9 mouse cellular contexts compared by ENCODE assay signal in the genomic region with DNA sequence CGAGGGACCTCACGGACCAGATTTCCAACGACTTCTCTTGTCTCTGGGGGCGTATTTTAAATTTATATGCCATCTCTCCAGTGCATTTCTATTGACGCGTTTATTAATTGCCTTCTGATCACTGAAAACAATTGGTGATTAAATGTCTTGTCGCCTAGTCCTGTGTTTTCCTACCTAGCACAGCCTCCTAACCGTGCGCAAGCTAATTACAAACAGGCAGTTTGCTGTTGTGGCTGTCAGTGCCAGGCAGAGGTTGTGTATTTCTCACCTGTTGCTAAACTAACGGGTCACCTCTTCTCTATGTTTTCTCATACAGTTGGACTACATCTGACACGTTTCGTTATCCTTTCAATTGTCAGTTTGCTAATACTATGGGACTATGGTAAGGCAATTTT. TPM values are rescaled to one million over a fixed set of nuclear protein-coding genes. Genes with fewer than 3 reads are reported as not detected.
DNase-seq lines count a peak whose midpoint lies in the region; ATAC-seq and TF ChIP-seq lines count a peak whose summit lies in the region.
"Had no signal": no experiment of that assay in that cellular context is flagged by ENCODE, and none has a peak within 500 bp of the region (broad histone marks: within the 10 kb centered on the region; RNA-seq: fewer than 3 reads in every experiment).

No protein-coding gene starts in this region.

- DNase-seq in spleen, adult 2 months (ENCODE audit: low read depth in 1 of 2, low spot score in 2 of 2): no peak
- no peak for DNase-seq in spleen, adult 18-20 months
- DNase-seq in telencephalon, adult 2 months (ENCODE audit: low read depth, low spot score): peak; percentile 9
- no peak for DNase-seq in ovary, postnatal 36 days (ENCODE audit: low spot score)

- no peak for TF ChIP-seq POLR2A in spleen, adult 2 months (IDR thresholded peaks at IDR 0.05; ENCODE audit: low read depth, low read length)

- H3K9ac ChIP-seq in limb, embryonic 15.5 days: peak overlapping the region; percentile 14; the same call in 1 of the 2 replicates

- WGBS in spleen, adult 2 months: 16% methylated on average over 12 of the region's 12 CpGs
- 9% methylated on average over 12 of the region's 12 CpGs for WGBS in limb, embryonic 15.5 days

- no peak for TF ChIP-seq CTCF in spleen, adult 2 months (IDR thresholded peaks at IDR 0.05; ENCODE audit: extremely low read depth, insufficient read depth, insufficient read length, insufficient replicate concordance)

- H3K27ac ChIP-seq in spleen, adult 2 months (ENCODE audit: insufficient read depth, low read length): no peak overlapping the region
- H3K27ac ChIP-seq in limb, embryonic 15.5 days: no peak overlapping the region

- peaks cover 12% of the 10 kb centered on the region for H3K4me1 ChIP-seq in erythroblast, embryonic 14.5 days (ENCODE audit: control insufficient read depth)
- peaks cover 4% of the 10 kb centered on the region for H3K4me1 ChIP-seq in spleen, adult 2 months (ENCODE audit: control insufficient read depth, insufficient read depth, insufficient read length)
- 0 out of 2 replicates have a peak, but pooled peaks cover 4% of the 10 kb centered on the region for H3K4me1 ChIP-seq in limb, embryonic 15.5 days

- peak overlapping the region; percentile 66 for H3K4me2 ChIP-seq in limb, embryonic 15.5 days

- no peaks in the 10 kb centered on the region for H3K9me3 ChIP-seq in erythroblast, embryonic 14.5 days (ENCODE audit: control insufficient read depth, low read length)
- H3K9me3 ChIP-seq in limb, embryonic 15.5 days: no peaks in the 10 kb centered on the region

- no peaks in the 10 kb centered on the region for H3K36me3 ChIP-seq in erythroblast, embryonic 14.5 days (ENCODE audit: control insufficient read depth)
- no peaks in the 10 kb centered on the region for H3K36me3 ChIP-seq in spleen, adult 2 months (ENCODE audit: control insufficient read depth, insufficient read depth, low read length)
- H3K36me3 ChIP-seq in limb, embryonic 15.5 days: no peaks in the 10 kb centered on the region

- H3K27me3 ChIP-seq in erythroblast, embryonic 14.5 days (ENCODE audit: control insufficient read depth): peaks cover 28% of the 10 kb centered on the region
- H3K27me3 ChIP-seq in spleen, adult 2 months (ENCODE audit: control insufficient read depth, insufficient read depth, low read length): peaks cover 2% of the 10 kb centered on the region; the same call in 1 of the 2 replicates
- no peaks in the 10 kb centered on the region for H3K27me3 ChIP-seq in limb, embryonic 15.5 days

- ATAC-seq in erythroblast, adult 5-6 weeks (replicated peaks; ENCODE audit: low FRiP score, poor library complexity, severe bottlenecking): no peak
- ATAC-seq in limb, embryonic 15.5 days (ENCODE audit: insufficient number of reproducible peaks, low FRiP score, low TSS enrichment, low read depth): no peak
- ATAC-seq in megakaryocyte progenitor cell, adult 5-6 weeks (replicated peaks; ENCODE audit: poor library complexity): no peak

- peak overlapping the region; percentile 64 for H3K4me3 ChIP-seq in erythroblast, embryonic 14.5 days (replicated peaks)
- H3K4me3 ChIP-seq in spleen, adult 2 months (ENCODE audit: extremely low read depth, insufficient read depth, insufficient read length): peak overlapping the region; percentile 44
- H3K4me3 ChIP-seq in limb, embryonic 15.5 days: peak overlapping the region; percentile 62

RNA-seq across cellular contexts. Expression of gene Rnf32, which starts 0.5 kb away (rescaled TPM):
- polyA plus RNA-seq in erythroblast, embryonic 14.5 days (2012): 0.02 TPM in 1 of 2 replicates, not detected in the other
- not detected in 2 replicates for total RNA-seq in erythroblast, adult 5-6 weeks (2015; ENCODE audit: low replicate concordance)
- total RNA-seq in erythroblast, adult 5-6 weeks (2017; ENCODE audit: low replicate concordance): not detected in 2 replicates
- polyA plus RNA-seq in spleen, adult 2 months (2012; rRNA removed): 0.54 and 1.1 TPM in 2 replicates
- polyA plus RNA-seq in limb, embryonic 15.5 days (2015; fragmentation: Nextera tagmentation; extraction: Ambion mirVana): 2.6 and 4.3 TPM in 2 replicates
- not detected in 2 replicates for total RNA-seq in megakaryocyte progenitor cell, adult 5-6 weeks (2015)
- not detected in 2 replicates for total RNA-seq in megakaryocyte progenitor cell, adult 5-6 weeks (2017)
- total RNA-seq: common myeloid progenitor, adult 5-6 weeks had no signal
